Mouse (Mus musculus): Measurements from ENCODE around the gene Izumo2. TPM values are rescaled to one million over a fixed set of nuclear protein-coding genes. Genes with fewer than 3 reads are reported as not detected.

The Izumo2 gene
- polyA plus RNA-seq, 1 experiment = 0.28 TPM

GRCm38 (mm10) chr7:44760366-44760765 is 51.8 kb downstream of the Izumo2 start:
- no peak for DNase-seq (ENCODE audit: low read depth)

- no peak for DNase-seq (ENCODE audit: low read depth)
These were observed 59.6 kb downstream of the Izumo2 start for GRCm38 (mm10) chr7:44768129-44768528.

Other genes with a start within 250 kb of the Izumo2 start
- 0.20 and 0.23 TPM in 2 replicates for gene Aspdh, start 243.4 kb upstream of the Izumo2 start, polyA plus RNA-seq (2012; rRNA removed)
- gene Josd2, start 240.8 kb upstream of the Izumo2 start, polyA plus RNA-seq (2012; rRNA removed) = 47.1 and 52.2 TPM in 2 replicates
- 224 and 274 TPM in 2 replicates for gene Emc10, start 212.2 kb upstream of the Izumo2 start, polyA plus RNA-seq (2012; rRNA removed)
- 21.1 and 32.6 TPM in 2 replicates for gene Fam71e1, start 212.2 kb upstream of the Izumo2 start, polyA plus RNA-seq (2012; rRNA removed)
- 0.27 and 1.4 TPM in 2 replicates for gene Mybpc2, start 184.1 kb upstream of the Izumo2 start, polyA plus RNA-seq (2012; rRNA removed)
- gene Spib, start 176.7 kb upstream of the Izumo2 start, polyA plus RNA-seq (2012; rRNA removed) = 0.95 and 0.97 TPM in 2 replicates
- 16.2 and 16.8 TPM in 2 replicates for gene Pold1, start 159.9 kb upstream of the Izumo2 start, polyA plus RNA-seq (2012; rRNA removed)
- gene Nr1h2, start 154.8 kb upstream of the Izumo2 start, polyA plus RNA-seq (2012; rRNA removed) = 153 and 164 TPM in 2 replicates
- gene Napsa, start 136.4 kb upstream of the Izumo2 start, polyA plus RNA-seq (2012; rRNA removed) = 11.1 and 30.6 TPM in 2 replicates
- gene Kcnc3, start 118.1 kb upstream of the Izumo2 start, polyA plus RNA-seq (2012; rRNA removed) = 16.7 and 24.5 TPM in 2 replicates
- gene Myh14, start 37.9 kb upstream of the Izumo2 start, polyA plus RNA-seq (2012; rRNA removed) = 5.7 and 6.2 TPM in 2 replicates
- gene Vrk3, start 39.7 kb downstream of the Izumo2 start, polyA plus RNA-seq (2012; rRNA removed) = 40.0 and 40.6 TPM in 2 replicates
- gene Zfp473, start 42.3 kb downstream of the Izumo2 start, polyA plus RNA-seq (2012; rRNA removed) = 0.12 and 0.14 TPM in 2 replicates
- 36.7 and 40.5 TPM in 2 replicates for gene Nup62, start 107.3 kb downstream of the Izumo2 start, polyA plus RNA-seq (2012; rRNA removed)
- 2.1 and 2.7 TPM in 2 replicates for gene Il4i1, start 107.6 kb downstream of the Izumo2 start, polyA plus RNA-seq (2012; rRNA removed)
- gene Atf5, start 107.9 kb downstream of the Izumo2 start, polyA plus RNA-seq (2012; rRNA removed) = 139 and 143 TPM in 2 replicates
- 72.9 and 107 TPM in 2 replicates for gene Akt1s1, start 140.2 kb downstream of the Izumo2 start, polyA plus RNA-seq (2012; rRNA removed)
- 90.6 and 94.6 TPM in 2 replicates for gene Tbc1d17, start 140.3 kb downstream of the Izumo2 start, polyA plus RNA-seq (2012; rRNA removed)
- gene Pnkp, start 148.4 kb downstream of the Izumo2 start, polyA plus RNA-seq (2012; rRNA removed) = 43.4 and 50.8 TPM in 2 replicates
- gene Ptov1, start 161.0 kb downstream of the Izumo2 start, polyA plus RNA-seq (2012; rRNA removed) = 243 and 279 TPM in 2 replicates
- gene Med25, start 184.0 kb downstream of the Izumo2 start, polyA plus RNA-seq (2012; rRNA removed) = 95.2 and 106 TPM in 2 replicates
- gene Fuz, start 187.3 kb downstream of the Izumo2 start, polyA plus RNA-seq (2012; rRNA removed) = 34.2 and 34.5 TPM in 2 replicates
- gene Ap2a1, start 220.8 kb downstream of the Izumo2 start, polyA plus RNA-seq (2012; rRNA removed) = 88.2 and 99.1 TPM in 2 replicates
- 3.5 and 4.7 TPM in 2 replicates for gene Tsks, start 234.5 kb downstream of the Izumo2 start, polyA plus RNA-seq (2012; rRNA removed)